Mouse (Mus musculus) frontal cortex, adult (tissue): ENCODE results near the gene Lcn12.
A peak's percentile ranks its signal among the peaks of the same experiment; 100 is the strongest.

ENCODE experiments used
- ATAC-seq: cut with Nextera tagmentation; 2 replicates; pipeline ENCODE4 v1.9.2; 2017; ENCODE audit warnings: mild to moderate bottlenecking, moderate library complexity, mixed read lengths; ENCODE audit not compliant: low TSS enrichment

The Lcn12 gene

GRCm38 (mm10) chr2:25461407-25461806 lies 32.3 kb downstream of the Lcn12 start:
- no peak for ATAC-seq

- peak; percentile 88 for ATAC-seq
These were observed 33.0 kb downstream of the Lcn12 start, which contains the start of gene Paxx for GRCm38 (mm10) chr2:25460551-25461309. Paxx (minus strand) TSS chr2:25461094.

- ATAC-seq = no peak
These were observed 33.6 kb downstream of the Lcn12 start for GRCm38 (mm10) chr2:25460135-25460534.

GRCm38 (mm10) chr2:25458911-25459310 lies 34.8 kb downstream of the Lcn12 start:
- no peak for ATAC-seq

- no peak for ATAC-seq
These were observed 36.5 kb downstream of the Lcn12 start for GRCm38 (mm10) chr2:25457022-25457896.

- no peak for ATAC-seq
These were observed 37.3 kb downstream of the Lcn12 start, which contains the start of gene Clic3 for GRCm38 (mm10) chr2:25456205-25456953. Clic3 (plus strand) TSS chr2:25456838.

GRCm38 (mm10) chr2:25452951-25453350 lies 40.8 kb downstream of the Lcn12 start:
- no peak for ATAC-seq

- ATAC-seq = no peak
These were observed 42.7 kb downstream of the Lcn12 start for GRCm38 (mm10) chr2:25450853-25451647.

- ATAC-seq = no peak
These were observed 51.0 kb downstream of the Lcn12 start for GRCm38 (mm10) chr2:25442682-25443081.

- ATAC-seq = no peak
These were observed 52.6 kb downstream of the Lcn12 start for GRCm38 (mm10) chr2:25441067-25441466.
